10 mouse cellular contexts compared by ENCODE assay signal in genomic region chr8:126669154-126669553, GRCm38 (mm10).
DNase-seq lines count a peak whose midpoint lies in the region; ATAC-seq and TF ChIP-seq lines count a peak whose summit lies in the region.
"Had no signal": no experiment of that assay in that cellular context is flagged by ENCODE, and none has a peak within 500 bp of the region (broad histone marks: within the 10 kb centered on the region; RNA-seq: fewer than 3 reads in every experiment).

No protein-coding gene starts in this region.

- no peaks in the 10 kb centered on the region for H3K9me3 ChIP-seq in midbrain, embryonic 10.5 days (replicated peaks)
- H3K9me3 ChIP-seq in midbrain, embryonic 14.5 days (ENCODE audit: control insufficient read depth, low read length), result no peaks in the 10 kb centered on the region
- no peaks in the 10 kb centered on the region for H3K9me3 ChIP-seq in kidney, embryonic 16.5 days (ENCODE audit: low read length)
- H3K9me3 ChIP-seq in stomach, postnatal 0 days (ENCODE audit: control insufficient read depth, low read length), result no peaks in the 10 kb centered on the region
- H3K9me3 ChIP-seq in midbrain, postnatal 0 days (ENCODE audit: low read length), result no peaks in the 10 kb centered on the region

- no peak for ATAC-seq in midbrain, embryonic 14.5 days (ENCODE audit: low FRiP score, low TSS enrichment)
- ATAC-seq in kidney, embryonic 16.5 days (ENCODE audit: low FRiP score, low TSS enrichment), result no peak
- ATAC-seq in stomach, postnatal 0 days (ENCODE audit: low FRiP score, low TSS enrichment), result no peak
- ATAC-seq in midbrain, postnatal 0 days (ENCODE audit: low FRiP score), result no peak
- ATAC-seq: midbrain, embryonic 16.5 days had no signal

- H3K9ac ChIP-seq in midbrain, embryonic 14.5 days (replicated peaks; ENCODE audit: low read length), result no peak overlapping the region
- no peak overlapping the region for H3K9ac ChIP-seq in kidney, embryonic 16.5 days (replicated peaks; ENCODE audit: low read length)
- no peak overlapping the region for H3K9ac ChIP-seq in stomach, postnatal 0 days (ENCODE audit: low read length)
- H3K9ac ChIP-seq in midbrain, postnatal 0 days (replicated peaks; ENCODE audit: low read length, poor library complexity, severe bottlenecking), result no peak overlapping the region

- H3K36me3 ChIP-seq in midbrain, embryonic 10.5 days, result no peaks in the 10 kb centered on the region
- H3K36me3 ChIP-seq in midbrain, embryonic 14.5 days (ENCODE audit: control insufficient read depth, insufficient read depth, low read length), result no peaks in the 10 kb centered on the region
- no peaks in the 10 kb centered on the region for H3K36me3 ChIP-seq in kidney, embryonic 16.5 days (ENCODE audit: insufficient read depth, low read length)
- H3K36me3 ChIP-seq in stomach, postnatal 0 days (ENCODE audit: control insufficient read depth, insufficient read depth, low read length), result no peaks in the 10 kb centered on the region
- no peaks in the 10 kb centered on the region for H3K36me3 ChIP-seq in midbrain, postnatal 0 days (ENCODE audit: insufficient read depth, low read length)

- H3K4me1 ChIP-seq in midbrain, embryonic 10.5 days, result peaks cover 56% of the 10 kb centered on the region
- H3K4me1 ChIP-seq in midbrain, embryonic 14.5 days (ENCODE audit: control insufficient read depth, insufficient read depth, low read length), result peaks cover 43% of the 10 kb centered on the region
- peaks cover 51% of the 10 kb centered on the region for H3K4me1 ChIP-seq in kidney, embryonic 16.5 days (ENCODE audit: insufficient read depth, low read length)
- peaks cover 20% of the 10 kb centered on the region for H3K4me1 ChIP-seq in stomach, postnatal 0 days (replicated peaks; ENCODE audit: control insufficient read depth, insufficient read depth)
- H3K4me1 ChIP-seq in midbrain, postnatal 0 days (ENCODE audit: insufficient read depth, low read length), result peaks cover 30% of the 10 kb centered on the region

- no peaks in the 10 kb centered on the region; the same call in 1 of the 2 replicates for H3K27me3 ChIP-seq in midbrain, embryonic 10.5 days (ENCODE audit: low read depth, poor library complexity, severe bottlenecking)
- H3K27me3 ChIP-seq in midbrain, embryonic 14.5 days (ENCODE audit: control insufficient read depth, insufficient read depth, low read length), result no peaks in the 10 kb centered on the region
- H3K27me3 ChIP-seq in kidney, embryonic 16.5 days (ENCODE audit: insufficient read depth, low read length), result no peaks in the 10 kb centered on the region
- no peaks in the 10 kb centered on the region for H3K27me3 ChIP-seq in stomach, postnatal 0 days (ENCODE audit: control insufficient read depth, insufficient read depth, low read length)
- no peaks in the 10 kb centered on the region for H3K27me3 ChIP-seq in midbrain, postnatal 0 days (ENCODE audit: insufficient read depth, low read length)

- no peak for TF ChIP-seq EP300 in stomach, postnatal 0 days (optimal IDR thresholded peaks at IDR 0.05)

- no peak for TF ChIP-seq CTCF in stomach, postnatal 0 days (IDR thresholded peaks at IDR 0.05; ENCODE audit: low read depth)
- no peak for TF ChIP-seq CTCF in midbrain, postnatal 0 days (IDR thresholded peaks at IDR 0.05)

- peak; percentile 53 for DNase-seq in heart, adult 8-10 months (ENCODE audit: low spot score)
- DNase-seq in heart, postnatal 4 days, result no peak
- no peak for DNase-seq in midbrain, embryonic 10.5 days (ENCODE audit: low spot score)
- DNase-seq in midbrain, embryonic 14.5 days, result no peak
- DNase-seq in stomach, postnatal 0 days (ENCODE audit: low spot score), result no peak
- no peak for DNase-seq in adrenal gland, postnatal 14 days
- DNase-seq in midbrain, postnatal 0 days (ENCODE audit: low spot score), result no peak
- DNase-seq: lung, adult 18-20 months had no signal

- 54% methylated on average over 6 of the region's 6 CpGs for WGBS in midbrain, embryonic 10.5 days
- WGBS in midbrain, embryonic 14.5 days, result 68% methylated on average over 6 of the region's 6 CpGs
- WGBS in kidney, embryonic 16.5 days, result 52% methylated on average over 6 of the region's 6 CpGs
- 78% methylated on average over 6 of the region's 6 CpGs for WGBS in stomach, postnatal 0 days
- WGBS in midbrain, postnatal 0 days, result 78% methylated on average over 6 of the region's 6 CpGs

- no peak overlapping the region for H3K4me2 ChIP-seq in midbrain, embryonic 14.5 days (ENCODE audit: low read length)
- no peak overlapping the region for H3K4me2 ChIP-seq in kidney, embryonic 16.5 days (replicated peaks; ENCODE audit: low read depth, low read length)
- H3K4me2 ChIP-seq in stomach, postnatal 0 days (replicated peaks; ENCODE audit: low read depth), result no peak overlapping the region
- H3K4me2 ChIP-seq in midbrain, postnatal 0 days (ENCODE audit: low read depth, low read length, poor library complexity, severe bottlenecking), result no peak overlapping the region

- peak overlapping the region; percentile 38; the same call in 1 of the 2 replicates for H3K27ac ChIP-seq in midbrain, embryonic 10.5 days (replicated peaks)
- H3K27ac ChIP-seq in midbrain, embryonic 14.5 days (replicated peaks; ENCODE audit: low read depth, low read length), result no peak overlapping the region
- H3K27ac ChIP-seq in kidney, embryonic 16.5 days (ENCODE audit: low read length), result 0 out of 2 replicates have a peak overlapping the region, but pooled peaks have one; percentile 16
- H3K27ac ChIP-seq in stomach, postnatal 0 days (replicated peaks), result 0 out of 2 replicates have a peak overlapping the region, but pooled peaks have one; percentile 94
- H3K27ac ChIP-seq in midbrain, postnatal 0 days (ENCODE audit: low read depth, low read length), result no peak overlapping the region

- H3K4me3 ChIP-seq in midbrain, embryonic 10.5 days, result no peak overlapping the region
- no peak overlapping the region for H3K4me3 ChIP-seq in midbrain, embryonic 14.5 days (replicated peaks; ENCODE audit: low read depth, low read length)
- no peak overlapping the region for H3K4me3 ChIP-seq in kidney, embryonic 16.5 days (ENCODE audit: low read length)
- no peak overlapping the region for H3K4me3 ChIP-seq in stomach, postnatal 0 days (ENCODE audit: low read depth, low read length)
- H3K4me3 ChIP-seq in midbrain, postnatal 0 days (ENCODE audit: low read depth, low read length), result no peak overlapping the region

Comparison
In these comparisons a context has a peak if more than half of its experiments do, and no peak if none do; other contexts are left out.
1. H3K27ac ChIP-seq: peak in midbrain, embryonic 10.5 days (single experiment), kidney, embryonic 16.5 days (single experiment) and stomach, postnatal 0 days (single experiment); none in midbrain, embryonic 14.5 days (single experiment) and midbrain, postnatal 0 days (single experiment).